Mouse (Mus musculus) right cerebral cortex, adult 2 months (tissue): Measurements from ENCODE around the gene Fbxl19.
"Not testable (repeated sequence)": the region's sequence is repeated elsewhere in the genome, so short reads cannot be mapped to it uniquely, and the experiment has no call there.

Source experiments
- DNase-seq, 2 experiments: peaks; one replicate each; pipeline ENCODE4 v3.0.0; 2021 to 2022; ENCODE audit warnings: low spot score in 2 of 2

Fbxl19 gene

GRCm38 (mm10) chr7:127768346-127768996, 24.1 kb downstream of the Fbxl19 start:
- no peak for DNase-seq

- DNase-seq = peak; percentile 97 to 99
These were observed 24.8 kb downstream of the Fbxl19 start for GRCm38 (mm10) chr7:127768997-127769593.

GRCm38 (mm10) chr7:127769651-127770038, 25.3 kb downstream of the Fbxl19 start, which contains the start of gene Orai3:
TSS of gene Orai3 (plus strand) at chr7:127769815.
- DNase-seq = peak; percentile 84 to 86

- DNase-seq = peak in 1 of 2 experiments; percentile 36
These were observed 25.9 kb downstream of the Fbxl19 start for GRCm38 (mm10) chr7:127770039-127770905.

- peak; percentile 53 to 62 for DNase-seq
These were observed 26.9 kb downstream of the Fbxl19 start for GRCm38 (mm10) chr7:127771262-127771661.

GRCm38 (mm10) chr7:127772080-127772479, 27.7 kb downstream of the Fbxl19 start:
- no peak for DNase-seq

- no peak for DNase-seq
These were observed 28.2 kb downstream of the Fbxl19 start for GRCm38 (mm10) chr7:127772557-127772956.

GRCm38 (mm10) chr7:127773664-127774384, 29.5 kb downstream of the Fbxl19 start:
- DNase-seq = peak; percentile 65 to 67

- not testable (repeated sequence) for DNase-seq
These were observed 31.5 kb downstream of the Fbxl19 start for GRCm38 (mm10) chr7:127775837-127776236.

- DNase-seq = peak; percentile 89 to 90
These were observed 32.1 kb downstream of the Fbxl19 start, which contains the start of gene Setd1a for GRCm38 (mm10) chr7:127776426-127776825. TSS of gene Setd1a (plus strand) at chr7:127776670.

GRCm38 (mm10) chr7:127776878-127777473, 32.6 kb downstream of the Fbxl19 start:
- DNase-seq = peak; percentile 95 to 97

- peak in 1 of 2 experiments; percentile 35 for DNase-seq
These were observed 33.3 kb downstream of the Fbxl19 start for GRCm38 (mm10) chr7:127777474-127778266.

GRCm38 (mm10) chr7:127778350-127778749, 34.0 kb downstream of the Fbxl19 start:
- no peak for DNase-seq

- no peak for DNase-seq
These were observed 41.0 kb downstream of the Fbxl19 start, which contains the start of gene Gm49388 for GRCm38 (mm10) chr7:127785308-127785707. TSS of gene Gm49388 (plus strand) at chr7:127785608.

- no peak for DNase-seq
These were observed 52.9 kb downstream of the Fbxl19 start for GRCm38 (mm10) chr7:127797076-127797845.

GRCm38 (mm10) chr7:127798591-127798990, 54.2 kb downstream of the Fbxl19 start:
- DNase-seq = no peak

GRCm38 (mm10) chr7:127799211-127799610, 54.9 kb downstream of the Fbxl19 start:
- DNase-seq = no peak

- DNase-seq = no peak
These were observed 55.4 kb downstream of the Fbxl19 start for GRCm38 (mm10) chr7:127799738-127800137.

GRCm38 (mm10) chr7:127800435-127801009, 56.2 kb downstream of the Fbxl19 start, which contains the start of gene Hsd3b7:
TSS of gene Hsd3b7 (plus strand) at chr7:127800604.
- peak; percentile 83 to 90 for DNase-seq
